Mouse (Mus musculus) hindbrain, embryonic 13.5 days (tissue): Measurements from ENCODE around the gene Gdpd3. TPM values are rescaled to one million over a fixed set of nuclear protein-coding genes. Genes with fewer than 3 reads are reported as not detected.

ENCODE experiments used
- ATAC-seq: fragments of 200-750 bp; cut with Nextera tagmentation; 2 replicates; pipeline ENCODE4 v1.8.0; 2017; ENCODE audit warnings: moderate TSS enrichment; ENCODE audit not compliant: low FRiP score
- H3K27ac ChIP-seq: fragments of 300-500 bp; sonication (generic); 2 replicates; pipeline ENCODE4 v1.5.1; 2015; ENCODE audit warnings: inconsistent platforms, mild to moderate bottlenecking, moderate library complexity
- H3K27me3 ChIP-seq: fragments of 300-500 bp; sonication (generic); 2 replicates; pipeline ENCODE4 v1.6.1; 2015; ENCODE audit warnings: mild to moderate bottlenecking, inconsistent platforms
- H3K36me3 ChIP-seq: fragments of 300-500 bp; sonication (generic); 2 replicates; pipeline ENCODE4 v1.6.1; 2015; ENCODE audit warnings: mild to moderate bottlenecking, inconsistent platforms
- H3K4me1 ChIP-seq: fragments of 300-500 bp; sonication (generic); replicated peaks from 2 replicates; pipeline ENCODE4 v1.6.1; 2015; ENCODE audit warnings: inconsistent platforms
- H3K4me2 ChIP-seq: fragments of 300-500 bp; sonication (generic); 2 replicates; pipeline ENCODE4 v1.6.1; 2015; ENCODE audit warnings: inconsistent platforms, mild to moderate bottlenecking, moderate library complexity
- H3K4me3 ChIP-seq: fragments of 300-500 bp; sonication (generic); 2 replicates; pipeline ENCODE4 v1.5.1; 2015; ENCODE audit warnings: mild to moderate bottlenecking, inconsistent platforms
- H3K9ac ChIP-seq: fragments of 300-500 bp; sonication (generic); 2 replicates; pipeline ENCODE4 v1.6.1; 2015; ENCODE audit warnings: mild to moderate bottlenecking, inconsistent platforms
- H3K9me3 ChIP-seq: fragments of 300-500 bp; sonication (generic); 2 replicates; pipeline ENCODE4 v1.6.1; 2016; ENCODE audit warnings: inconsistent platforms
- WGBS: fragments of 180-500 bp; shearing (Covaris S2); methylation state at CpG from one replicate; pipeline ENCODE4 v1.1.7; 2015; 5-methylcytosine and 5-hydroxymethylcytosine counted together
- polyA plus RNA-seq: library from polyadenylated mRNA; unstranded; fragments of >200 nt; fragmentation: Nextera tagmentation; extraction: Ambion mirVana; gene quantifications from 2 replicates; pipeline ENCODE4 v1.2.1, GENCODE M21; 2015

Gene Gdpd3
- polyA plus RNA-seq, 1 experiment from 2014 or later: 2.3 TPM

DNA sequence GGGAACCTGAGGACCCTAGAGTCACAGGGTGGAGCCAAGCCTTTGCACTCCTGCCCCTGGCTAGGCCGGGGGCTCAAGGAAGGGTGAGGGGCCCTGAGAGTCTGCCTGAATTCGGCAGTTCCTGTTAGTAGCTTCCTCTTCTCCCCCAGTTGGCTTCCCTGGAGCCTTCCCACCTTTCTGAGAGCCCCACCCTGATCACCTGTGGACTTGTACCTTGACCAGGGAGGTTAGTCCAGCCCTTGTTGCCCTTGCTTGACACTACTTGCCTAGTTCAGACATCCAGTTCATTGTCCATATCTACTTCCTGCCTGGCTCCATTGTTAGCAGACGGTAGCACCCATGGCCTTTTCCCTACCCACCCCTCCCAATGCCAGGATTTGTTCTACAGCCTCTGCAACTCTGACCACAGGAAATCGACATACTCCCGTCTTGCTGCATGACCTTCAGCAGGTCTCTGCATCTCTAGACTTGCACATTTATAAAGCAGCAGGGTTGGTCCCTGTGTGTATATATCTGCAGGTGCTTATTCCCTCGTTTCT is 4.5 kb upstream of the Gdpd3 start:
- Histone ChIP-seq H3K4me1 (peaks cover 40% of the 10 kb centered on the region), H3K27ac (peak overlapping the region; percentile 52), H3K9ac (no peak overlapping the region), H3K4me3 (peak overlapping the region; percentile 77; the same call in 1 of the 2 replicates), H3K4me2 (peak overlapping the region; percentile 93), H3K9me3 (no peaks in the 10 kb centered on the region), H3K27me3 (no peaks in the 10 kb centered on the region), H3K36me3 (peaks cover 40% of the 10 kb centered on the region)
- WGBS: 81% methylated on average over 6 of the region's 6 CpGs
- no peak for ATAC-seq

DNA sequence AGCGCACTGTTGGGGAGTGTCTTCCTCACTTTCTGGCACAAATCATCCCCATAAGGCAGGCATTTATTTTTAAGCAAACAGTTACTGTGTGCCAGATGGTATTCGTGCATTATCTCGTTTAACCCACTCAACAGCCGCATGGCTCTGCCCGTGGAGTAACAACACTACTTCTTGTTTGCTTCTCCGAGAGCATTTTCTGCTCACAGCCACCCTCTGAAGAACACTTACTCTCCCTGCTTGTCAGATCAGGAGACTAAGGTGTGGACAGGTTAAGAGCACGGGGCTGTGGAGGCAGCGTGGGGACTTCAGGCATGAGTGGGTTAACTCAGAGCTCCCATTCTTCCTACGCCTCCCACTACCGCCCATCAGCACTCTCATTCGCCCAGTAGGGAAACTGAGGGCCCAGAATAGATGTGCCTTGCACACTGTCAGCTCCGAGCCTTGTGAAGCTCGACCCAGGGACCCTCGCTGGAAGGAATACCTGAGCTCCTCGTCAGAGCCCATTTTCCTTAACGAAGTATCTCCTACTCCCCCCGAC is 3.6 kb upstream of the Gdpd3 start:
- no peak for ATAC-seq
- H3K4me2 ChIP-seq: peak overlapping the region; percentile 32
- peak overlapping the region; percentile 58; the same call in 1 of the 2 replicates for H3K9ac ChIP-seq
- H3K4me3 ChIP-seq: 0 out of 2 replicates have a peak overlapping the region, but pooled peaks have one; percentile 8
- peaks cover 40% of the 10 kb centered on the region for H3K4me1 ChIP-seq
- WGBS: 71% methylated on average over 17 of the region's 17 CpGs
- H3K27me3 ChIP-seq: no peaks in the 10 kb centered on the region
- H3K27ac ChIP-seq: peak overlapping the region; percentile 52
- peaks cover 49% of the 10 kb centered on the region for H3K36me3 ChIP-seq
- H3K9me3 ChIP-seq: no peaks in the 10 kb centered on the region

DNA sequence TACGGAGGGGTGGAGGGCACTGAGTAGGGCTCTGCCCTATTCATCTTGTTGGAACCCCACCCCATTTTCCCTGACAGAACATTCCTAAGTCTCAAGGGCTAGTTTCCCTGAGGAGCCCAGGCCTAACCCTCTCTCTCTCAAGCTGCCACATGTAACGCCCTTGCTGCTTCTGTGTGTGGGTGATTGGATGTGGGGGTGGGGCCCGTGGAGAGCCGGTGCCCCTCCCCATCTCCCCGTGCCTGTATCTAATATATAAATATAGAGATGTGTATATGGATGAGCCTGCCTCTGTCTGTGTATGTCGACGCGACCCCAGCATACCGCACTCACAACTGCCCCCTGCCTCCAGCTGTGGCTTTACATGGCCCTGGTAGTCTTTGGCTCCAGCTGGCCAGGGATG is 594 bp upstream of the Gdpd3 start:
- Histone ChIP-seq H3K27me3 (no peaks in the 10 kb centered on the region), H3K4me2 (no peak overlapping the region), H3K4me3 (no peak overlapping the region), H3K9ac (no peak overlapping the region), H3K4me1 (peaks cover 34% of the 10 kb centered on the region), H3K9me3 (no peaks in the 10 kb centered on the region), H3K27ac (no peak overlapping the region), H3K36me3 (peaks cover 79% of the 10 kb centered on the region)
- ATAC-seq: no peak
- WGBS: 92% methylated on average over 9 of the region's 9 CpGs

DNA sequence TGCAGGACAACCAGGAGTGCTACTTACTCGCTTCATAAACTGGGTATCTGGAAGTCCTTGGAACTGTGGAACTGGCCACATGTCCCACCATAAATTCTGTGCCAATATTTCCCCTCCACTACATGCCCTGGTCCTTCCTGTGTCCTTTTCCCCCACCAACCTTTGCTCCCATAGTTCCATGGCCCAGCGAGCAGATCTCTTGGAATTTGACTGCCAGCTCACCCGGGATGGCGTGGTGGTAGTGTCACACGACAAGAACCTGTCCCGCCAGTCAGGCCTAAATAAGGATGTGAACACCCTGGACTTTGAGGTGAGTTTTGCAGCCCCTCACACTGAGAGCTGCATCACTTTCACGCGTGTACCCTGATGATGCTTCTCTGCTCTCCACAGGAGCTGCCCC is 867 bp downstream of the Gdpd3 start:
- no peak for ATAC-seq
- Histone ChIP-seq H3K9ac (no peak overlapping the region), H3K36me3 (peaks cover 88% of the 10 kb centered on the region), H3K9me3 (no peaks in the 10 kb centered on the region), H3K27ac (no peak overlapping the region), H3K27me3 (no peaks in the 10 kb centered on the region), H3K4me2 (no peak overlapping the region), H3K4me3 (no peak overlapping the region), H3K4me1 (peaks cover 19% of the 10 kb centered on the region)
- 94% methylated on average over 8 of the region's 8 CpGs for WGBS

DNA sequence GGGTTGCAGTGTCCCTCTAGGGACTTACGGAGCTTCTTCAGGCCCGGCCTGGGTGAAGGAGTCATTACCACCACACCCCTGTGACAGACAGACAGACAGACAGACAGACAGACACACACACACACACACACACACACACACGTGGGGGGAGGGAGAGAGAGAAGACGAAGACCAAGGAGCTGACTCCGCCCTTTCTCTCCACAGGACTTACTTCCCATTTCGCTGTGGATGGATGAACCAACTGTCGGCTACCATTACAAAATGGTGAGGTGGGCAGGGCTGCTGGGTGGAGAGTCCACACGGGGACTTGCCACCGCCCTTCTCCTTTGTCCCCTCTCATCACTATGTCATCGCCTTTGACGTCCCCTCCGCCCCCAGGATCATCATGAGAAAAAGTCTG is 4.7 kb downstream of the Gdpd3 start:
- Histone ChIP-seq H3K27ac (no peak overlapping the region), H3K36me3 (peaks cover 65% of the 10 kb centered on the region), H3K9me3 (no peaks in the 10 kb centered on the region), H3K27me3 (no peaks in the 10 kb centered on the region), H3K4me1 (peaks cover 4% of the 10 kb centered on the region), H3K4me2 (no peak overlapping the region), H3K4me3 (no peak overlapping the region), H3K9ac (no peak overlapping the region)
- 86% methylated on average over 12 of the region's 12 CpGs for WGBS
- no peak for ATAC-seq

DNA sequence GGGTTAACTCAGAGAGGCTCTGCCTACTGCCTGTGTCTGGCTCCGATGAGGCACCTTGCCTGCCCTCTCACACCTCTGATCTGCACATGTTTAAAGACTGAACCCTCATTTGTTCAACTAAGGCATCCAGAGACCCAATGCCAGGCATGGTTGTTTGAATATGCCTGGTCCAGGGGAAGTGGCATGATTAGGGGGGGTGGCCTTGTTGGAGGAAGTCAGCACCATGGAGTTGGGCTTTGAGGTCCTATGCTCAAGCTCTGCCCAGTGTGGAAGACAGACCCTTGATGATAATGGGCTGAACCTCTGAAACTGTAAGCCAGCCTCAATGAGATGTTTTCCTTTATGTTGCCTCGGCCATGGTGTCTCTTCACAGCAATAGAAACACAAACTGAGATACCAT is 7.2 kb downstream of the Gdpd3 start:
- H3K9me3 ChIP-seq: no peaks in the 10 kb centered on the region
- ATAC-seq: no peak
- H3K9ac ChIP-seq: no peak overlapping the region
- H3K27ac ChIP-seq: no peak overlapping the region
- no peaks in the 10 kb centered on the region for H3K27me3 ChIP-seq
- WGBS: 82% methylated on average over 2 of the region's 2 CpGs
- H3K36me3 ChIP-seq: peaks cover 39% of the 10 kb centered on the region
- H3K4me3 ChIP-seq: no peak overlapping the region
- peaks cover 27% of the 10 kb centered on the region for H3K4me1 ChIP-seq
- H3K4me2 ChIP-seq: no peak overlapping the region

DNA sequence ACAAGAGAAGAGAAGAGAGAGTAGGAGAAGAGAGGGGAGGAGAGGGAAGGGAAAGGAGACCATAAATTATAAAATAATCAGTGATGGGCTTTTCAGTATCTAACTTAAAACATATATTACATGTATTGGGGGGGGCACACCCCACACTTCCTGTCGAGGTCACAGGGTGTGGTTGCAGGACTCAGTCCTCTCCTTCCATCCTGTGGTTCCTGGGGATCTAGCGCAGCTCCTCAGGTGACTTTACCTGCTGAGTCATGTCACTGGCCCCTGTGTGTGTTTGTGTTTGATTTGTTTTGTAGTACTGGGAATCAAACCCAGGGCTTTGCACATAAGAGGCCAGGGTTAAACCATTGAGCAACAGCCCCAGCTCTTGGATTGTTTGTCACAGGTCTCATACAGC is 8.3 kb downstream of the Gdpd3 start:
- Histone ChIP-seq H3K36me3 (peaks cover 36% of the 10 kb centered on the region), H3K9ac (no peak overlapping the region), H3K4me2 (no peak overlapping the region), H3K4me1 (peaks cover 36% of the 10 kb centered on the region), H3K4me3 (no peak overlapping the region), H3K27ac (no peak overlapping the region), H3K9me3 (no peaks in the 10 kb centered on the region), H3K27me3 (no peaks in the 10 kb centered on the region)
- WGBS: 85% methylated on average over 2 of the region's 2 CpGs
- ATAC-seq: no peak

DNA sequence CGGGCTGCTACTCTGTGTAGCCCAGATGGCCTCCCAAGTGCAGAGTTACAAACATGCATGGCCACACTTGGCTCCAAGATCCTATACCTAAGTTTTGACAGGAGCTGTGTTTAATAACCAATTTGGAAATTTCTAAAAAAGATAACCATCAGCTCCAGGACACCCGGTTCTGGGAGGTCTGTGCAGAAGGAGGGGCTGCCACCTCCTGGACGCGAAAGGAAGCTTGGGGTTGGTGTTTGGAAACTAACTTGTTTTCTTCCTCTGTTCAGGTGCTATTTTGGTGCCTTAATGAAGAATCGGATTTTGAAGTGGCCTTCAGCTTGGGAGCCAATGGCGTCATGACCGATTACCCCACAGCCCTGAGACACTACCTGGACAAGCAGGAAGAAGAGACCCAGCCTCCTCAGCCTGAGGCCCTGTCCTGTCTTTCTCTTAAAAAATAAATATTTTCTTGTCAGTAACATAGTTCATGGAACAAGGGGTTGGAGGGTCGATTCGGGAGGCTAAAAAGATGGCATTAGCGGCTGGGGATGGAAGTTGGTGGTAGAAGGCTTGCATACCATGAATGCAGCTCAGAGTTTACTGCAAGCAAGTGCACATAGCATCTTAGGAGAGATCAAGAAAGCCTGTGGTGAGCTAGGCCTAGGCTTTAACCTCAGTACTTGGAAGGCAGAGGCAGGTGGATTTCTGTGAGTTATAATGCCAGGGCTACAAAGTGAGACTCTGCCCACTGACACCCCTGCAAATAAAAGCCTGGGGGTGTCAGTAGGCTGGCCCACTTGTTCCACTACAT is 9.2 kb downstream of the Gdpd3 start:
- Histone ChIP-seq H3K4me3 (no peak overlapping the region), H3K9me3 (no peaks in the 10 kb centered on the region), H3K36me3 (peaks cover 27% of the 10 kb centered on the region), H3K9ac (peak overlapping the region; percentile 98; the same call in 1 of the 2 replicates), H3K4me2 (peak overlapping the region; percentile 91; the same call in 1 of the 2 replicates), H3K27me3 (no peaks in the 10 kb centered on the region), H3K27ac (no peak overlapping the region), H3K4me1 (peaks cover 45% of the 10 kb centered on the region)
- ATAC-seq: no peak
- WGBS: 89% methylated on average over 10 of the region's 10 CpGs

DNA sequence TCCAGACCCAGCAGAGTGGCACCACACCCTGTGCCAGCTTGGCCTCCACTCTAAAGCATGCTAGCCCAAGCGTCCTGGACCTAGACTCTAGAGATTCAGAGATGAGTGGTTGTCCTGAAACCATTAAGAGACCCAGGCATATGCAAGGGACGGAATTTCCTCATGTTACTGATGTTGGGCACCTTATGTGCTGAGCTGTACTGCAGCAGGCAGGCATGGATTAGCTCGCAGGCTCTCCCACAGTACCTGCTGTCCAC is 9.8 kb downstream of the Gdpd3 start:
- WGBS: 74% methylated on average over 3 of the region's 3 CpGs
- Histone ChIP-seq H3K4me3 (peak overlapping the region; percentile 82; the same call in 1 of the 2 replicates), H3K9ac (peak overlapping the region; percentile 98; the same call in 1 of the 2 replicates), H3K4me2 (peak overlapping the region; percentile 91), H3K9me3 (no peaks in the 10 kb centered on the region), H3K4me1 (peaks cover 49% of the 10 kb centered on the region), H3K27me3 (no peaks in the 10 kb centered on the region), H3K27ac (peak overlapping the region; percentile 95), H3K36me3 (peaks cover 23% of the 10 kb centered on the region)
- no peak for ATAC-seq

DNA sequence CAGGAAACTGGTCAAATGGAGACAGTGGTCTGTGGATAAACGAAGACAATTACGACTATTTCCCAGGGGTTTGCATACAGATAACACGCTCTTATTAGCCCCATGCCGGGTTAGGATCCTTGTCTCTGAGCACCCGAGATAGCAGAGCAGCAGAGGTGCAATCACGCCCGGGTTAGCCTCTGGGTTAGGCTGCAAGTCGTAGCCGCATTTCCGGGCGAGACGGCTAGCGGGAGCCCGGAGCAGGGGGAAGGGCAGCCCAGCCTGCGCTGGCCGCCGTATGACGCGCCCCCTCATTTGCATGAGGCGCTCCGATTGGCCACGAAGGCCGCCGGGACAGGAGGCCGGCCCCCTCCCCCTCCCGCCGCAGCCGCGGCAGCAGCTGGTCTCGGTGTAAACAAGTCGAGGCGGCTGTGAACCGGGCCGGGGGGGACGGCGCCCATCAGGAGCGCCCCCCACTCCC is 10.5 kb downstream of the Gdpd3 start, which contains the start of gene Ypel3:
Gene Ypel3, plus strand, starts transcription at position 358 of the 460 bp plus-strand sequence.
- peak within 1 kb of the TSS; percentile 98 for H3K9ac ChIP-seq
- peak within 1 kb of the TSS; percentile 95 for H3K27ac ChIP-seq
- H3K36me3 ChIP-seq: peaks cover 17% of the 10 kb centered on the region
- H3K27me3 ChIP-seq: no peaks in the 10 kb centered on the region
- under 1% methylated on average over 26 of the region's 37 CpGs for WGBS
- H3K4me3 ChIP-seq: peak within 1 kb of the TSS; percentile 82
- H3K4me2 ChIP-seq: peak within 1 kb of the TSS; percentile 91
- H3K4me1 ChIP-seq: peaks cover 56% of the 10 kb centered on the region
- no peaks in the 10 kb centered on the region for H3K9me3 ChIP-seq
- peak; percentile 82 for ATAC-seq

DNA sequence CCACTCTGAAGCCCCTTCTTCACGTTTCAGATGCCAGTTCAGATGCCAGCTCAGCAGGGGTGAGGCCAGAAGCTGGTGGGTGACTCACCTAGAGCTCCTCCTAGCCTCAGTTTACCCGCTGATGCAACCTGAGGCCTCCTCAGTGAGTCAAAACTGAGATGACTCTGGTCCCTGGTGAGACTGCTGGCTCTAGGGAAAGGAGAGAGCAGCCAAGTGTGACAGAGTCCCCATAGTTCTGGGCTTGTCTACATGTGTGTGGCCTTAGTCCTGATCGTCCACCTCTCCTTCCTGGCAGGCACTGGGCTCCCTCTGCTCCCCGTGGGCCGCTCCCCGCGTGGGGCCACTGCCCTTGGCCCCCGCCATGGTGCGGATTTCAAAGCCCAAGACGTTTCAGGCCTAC is 11.3 kb downstream of the Gdpd3 start:
- Histone ChIP-seq H3K4me1 (peaks cover 61% of the 10 kb centered on the region), H3K27me3 (no peaks in the 10 kb centered on the region), H3K36me3 (peaks cover 12% of the 10 kb centered on the region), H3K27ac (peak overlapping the region; percentile 95), H3K4me3 (peak overlapping the region; percentile 82), H3K4me2 (peak overlapping the region; percentile 91), H3K9ac (peak overlapping the region; percentile 98), H3K9me3 (no peaks in the 10 kb centered on the region)
- no peak for ATAC-seq
- 53% methylated on average over 10 of the region's 10 CpGs for WGBS

DNA sequence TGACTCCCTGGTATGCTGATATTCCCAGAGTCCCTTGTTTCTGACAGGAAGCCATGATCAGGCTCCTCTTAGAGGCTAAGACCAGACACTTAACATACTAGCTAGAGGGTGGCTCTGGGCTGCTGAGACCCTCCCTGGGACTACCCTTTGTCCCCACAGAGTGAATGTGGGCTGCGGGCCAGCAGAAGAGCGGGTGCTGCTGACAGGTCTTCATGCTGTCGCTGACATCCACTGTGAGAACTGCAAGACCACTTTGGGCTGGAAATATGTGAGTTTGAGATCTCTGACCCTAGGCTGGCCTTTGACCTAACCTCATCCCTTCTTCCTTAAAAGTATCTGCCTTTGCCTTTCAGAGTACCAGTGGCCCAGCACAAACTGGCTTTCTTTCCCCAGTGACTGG is 12.0 kb downstream of the Gdpd3 start:
- Histone ChIP-seq H3K27me3 (no peaks in the 10 kb centered on the region), H3K36me3 (peaks cover 12% of the 10 kb centered on the region), H3K27ac (peak overlapping the region; percentile 15; the same call in 1 of the 2 replicates), H3K9me3 (no peaks in the 10 kb centered on the region), H3K4me1 (peaks cover 61% of the 10 kb centered on the region), H3K9ac (peak overlapping the region; percentile 98; the same call in 1 of the 2 replicates), H3K4me3 (0 out of 2 replicates have a peak overlapping the region, but pooled peaks have one; percentile 82), H3K4me2 (peak overlapping the region; percentile 91)
- WGBS: 77% methylated on average over 3 of the region's 3 CpGs
- no peak for ATAC-seq
